Mouse (Mus musculus): Measurements from ENCODE around the gene Tbx5. TPM values are rescaled to one million over a fixed set of nuclear protein-coding genes. Genes with fewer than 3 reads are reported as not detected.

Tbx5 gene
- polyA plus RNA-seq, 1 experiment from 2014 or later = not detected

Other genes starting within 250 kb of the Tbx5 start
- gene Tbx3, start 162.0 kb upstream of the Tbx5 start, polyA plus RNA-seq (2014; fragmentation: Nextera tagmentation; extraction: Ambion mirVana) = 5.1 and 9.0 TPM in 2 replicates